Mouse (Mus musculus): ENCODE results near the gene C730034F03Rik. TPM values are rescaled to one million over a fixed set of nuclear protein-coding genes. Genes with fewer than 3 reads are reported as not detected.

Gene C730034F03Rik
- polyA plus RNA-seq, 1 experiment from 2014 or later, result 2.9 TPM

- ATAC-seq (ENCODE audit: insufficient number of reproducible peaks, low FRiP score), result no peak
Measured at GRCm38 (mm10) chr15:89432946-89433345, 3.6 kb downstream of the C730034F03Rik start.

GRCm38 (mm10) chr15:89434136-89434535 lies 4.7 kb downstream of the C730034F03Rik start:
- H3K36me3 ChIP-seq, result no peaks in the 10 kb centered on the region
- 68% methylated on average over 3 of the region's 3 CpGs for WGBS
- no peak overlapping the region for H3K4me2 ChIP-seq
- H3K27ac ChIP-seq (ENCODE audit: poor library complexity, severe bottlenecking), result no peak overlapping the region
- no peaks in the 10 kb centered on the region for H3K27me3 ChIP-seq (replicated peaks)
- ATAC-seq (ENCODE audit: insufficient number of reproducible peaks, low FRiP score), result no peak
- no peak overlapping the region for H3K9ac ChIP-seq
- no peak overlapping the region for H3K4me3 ChIP-seq
- H3K4me1 ChIP-seq (replicated peaks), result peaks cover 5% of the 10 kb centered on the region; the same call in 1 of the 2 replicates
- H3K9me3 ChIP-seq (replicated peaks), result no peaks in the 10 kb centered on the region

More at GRCm38 (mm10) chr15:89432946-89433345, 3.6 kb downstream of the C730034F03Rik start:
- Histone ChIP-seq H3K27ac (ENCODE audit: poor library complexity, severe bottlenecking) (no peak overlapping the region), H3K4me3 (no peak overlapping the region), H3K9ac (no peak overlapping the region), H3K36me3 (peaks cover 4% of the 10 kb centered on the region), H3K27me3 (replicated peaks) (no peaks in the 10 kb centered on the region), H3K4me2 (no peak overlapping the region), H3K9me3 (replicated peaks) (no peaks in the 10 kb centered on the region), H3K4me1 (replicated peaks) (peaks cover 15% of the 10 kb centered on the region)
- 75% methylated on average over 4 of the region's 4 CpGs for WGBS

GRCm38 (mm10) chr15:89435878-89436277 lies 6.5 kb downstream of the C730034F03Rik start:
- WGBS, result 81% methylated on average over 5 of the region's 5 CpGs
- Histone ChIP-seq H3K4me1 (replicated peaks) (peaks cover 3% of the 10 kb centered on the region; the same call in 1 of the 2 replicates), H3K4me2 (no peak overlapping the region), H3K27me3 (replicated peaks) (no peaks in the 10 kb centered on the region), H3K9ac (no peak overlapping the region), H3K36me3 (no peaks in the 10 kb centered on the region), H3K9me3 (replicated peaks) (no peaks in the 10 kb centered on the region), H3K4me3 (no peak overlapping the region), H3K27ac (ENCODE audit: poor library complexity, severe bottlenecking) (no peak overlapping the region)
- ATAC-seq (ENCODE audit: insufficient number of reproducible peaks, low FRiP score), result no peak

GRCm38 (mm10) chr15:89442486-89443070 lies 13.2 kb downstream of the C730034F03Rik start:
- H3K9me3 ChIP-seq (replicated peaks), result no peaks in the 10 kb centered on the region
- no peak overlapping the region for H3K4me2 ChIP-seq
- H3K36me3 ChIP-seq, result no peaks in the 10 kb centered on the region
- no peaks in the 10 kb centered on the region for H3K27me3 ChIP-seq (replicated peaks)
- ATAC-seq (ENCODE audit: insufficient number of reproducible peaks, low FRiP score), result no peak
- 36% methylated on average over 8 of the region's 8 CpGs for WGBS
- H3K4me1 ChIP-seq (replicated peaks), result 0 out of 2 replicates have a peak, but pooled peaks cover 5% of the 10 kb centered on the region
- H3K27ac ChIP-seq (ENCODE audit: poor library complexity, severe bottlenecking), result no peak overlapping the region
- H3K4me3 ChIP-seq, result no peak overlapping the region
- no peak overlapping the region for H3K9ac ChIP-seq

GRCm38 (mm10) chr15:89452906-89453864 lies 23.8 kb downstream of the C730034F03Rik start:
- Histone ChIP-seq H3K9me3 (replicated peaks) (no peaks in the 10 kb centered on the region), H3K4me3 (peak overlapping the region; percentile 52), H3K4me2 (peak overlapping the region; percentile 91), H3K9ac (no peak overlapping the region), H3K27me3 (replicated peaks) (peaks cover 84% of the 10 kb centered on the region), H3K4me1 (replicated peaks) (peaks cover 12% of the 10 kb centered on the region; the same call in 1 of the 2 replicates), H3K36me3 (no peaks in the 10 kb centered on the region), H3K27ac (ENCODE audit: poor library complexity, severe bottlenecking) (no peak overlapping the region)
- ATAC-seq (ENCODE audit: insufficient number of reproducible peaks, low FRiP score), result peak; percentile 27; the same call in 1 of the 2 replicates
- 4% methylated on average over 24 of the region's 24 CpGs for WGBS

GRCm38 (mm10) chr15:89453865-89454478 lies 24.6 kb downstream of the C730034F03Rik start, which contains the start of gene Mapk8ip2:
Gene Mapk8ip2, plus strand, starts transcription at chr15:89453913.
- H3K9ac ChIP-seq, result peak within 1 kb of the TSS; percentile 42; the same call in 1 of the 2 replicates
- under 1% methylated on average over 53 of the region's 53 CpGs for WGBS
- H3K36me3 ChIP-seq, result no peaks in the 10 kb centered on the region
- H3K9me3 ChIP-seq (replicated peaks), result no peaks in the 10 kb centered on the region
- H3K4me3 ChIP-seq, result peak within 1 kb of the TSS; percentile 52
- H3K27me3 ChIP-seq (replicated peaks), result peaks cover 87% of the 10 kb centered on the region
- peak within 1 kb of the TSS; percentile 91 for H3K4me2 ChIP-seq
- peak; percentile 44; the same call in 1 of the 2 replicates for ATAC-seq (ENCODE audit: insufficient number of reproducible peaks, low FRiP score)
- H3K27ac ChIP-seq (ENCODE audit: poor library complexity, severe bottlenecking), result no peak within 1 kb of the TSS
- H3K4me1 ChIP-seq (replicated peaks), result peaks cover 12% of the 10 kb centered on the region; the same call in 1 of the 2 replicates

GRCm38 (mm10) chr15:89454857-89455256 lies 25.5 kb downstream of the C730034F03Rik start:
- Histone ChIP-seq H3K4me2 (0 out of 2 replicates have a peak overlapping the region, but pooled peaks have one; percentile 91), H3K27ac (ENCODE audit: poor library complexity, severe bottlenecking) (no peak overlapping the region), H3K36me3 (no peaks in the 10 kb centered on the region), H3K4me1 (replicated peaks) (peaks cover 12% of the 10 kb centered on the region; the same call in 1 of the 2 replicates), H3K4me3 (no peak overlapping the region), H3K27me3 (replicated peaks) (peaks cover 87% of the 10 kb centered on the region), H3K9ac (no peak overlapping the region), H3K9me3 (replicated peaks) (no peaks in the 10 kb centered on the region)
- WGBS, result 20% methylated on average over 4 of the region's 6 CpGs
- ATAC-seq (ENCODE audit: insufficient number of reproducible peaks, low FRiP score), result no peak

GRCm38 (mm10) chr15:89455642-89456041 lies 26.3 kb downstream of the C730034F03Rik start:
- Histone ChIP-seq H3K27ac (ENCODE audit: poor library complexity, severe bottlenecking) (no peak overlapping the region), H3K4me1 (replicated peaks) (peaks cover 12% of the 10 kb centered on the region; the same call in 1 of the 2 replicates), H3K4me3 (no peak overlapping the region), H3K9ac (no peak overlapping the region), H3K9me3 (replicated peaks) (no peaks in the 10 kb centered on the region), H3K36me3 (no peaks in the 10 kb centered on the region), H3K27me3 (replicated peaks) (peaks cover 87% of the 10 kb centered on the region), H3K4me2 (no peak overlapping the region)
- WGBS, result 65% methylated on average over 6 of the region's 6 CpGs
- ATAC-seq (ENCODE audit: insufficient number of reproducible peaks, low FRiP score), result no peak

GRCm38 (mm10) chr15:89458942-89459341 lies 29.6 kb downstream of the C730034F03Rik start:
- peaks cover 69% of the 10 kb centered on the region for H3K27me3 ChIP-seq (replicated peaks)
- H3K4me3 ChIP-seq, result no peak overlapping the region
- no peak overlapping the region for H3K9ac ChIP-seq
- no peak overlapping the region for H3K4me2 ChIP-seq
- H3K27ac ChIP-seq (ENCODE audit: poor library complexity, severe bottlenecking), result no peak overlapping the region
- peaks cover 7% of the 10 kb centered on the region; the same call in 1 of the 2 replicates for H3K4me1 ChIP-seq (replicated peaks)
- H3K36me3 ChIP-seq, result no peaks in the 10 kb centered on the region
- 86% methylated on average over 15 of the region's 15 CpGs for WGBS
- H3K9me3 ChIP-seq (replicated peaks), result no peaks in the 10 kb centered on the region
- ATAC-seq (ENCODE audit: insufficient number of reproducible peaks, low FRiP score), result no peak

GRCm38 (mm10) chr15:89459821-89460220 lies 30.4 kb downstream of the C730034F03Rik start:
- H3K9ac ChIP-seq, result no peak overlapping the region
- H3K36me3 ChIP-seq, result no peaks in the 10 kb centered on the region
- 71% methylated on average over 7 of the region's 7 CpGs for WGBS
- no peaks in the 10 kb centered on the region for H3K9me3 ChIP-seq (replicated peaks)
- H3K4me1 ChIP-seq (replicated peaks), result no peaks in the 10 kb centered on the region
- no peak overlapping the region for H3K27ac ChIP-seq (ENCODE audit: poor library complexity, severe bottlenecking)
- H3K4me3 ChIP-seq, result no peak overlapping the region
- no peak for ATAC-seq (ENCODE audit: insufficient number of reproducible peaks, low FRiP score)
- H3K27me3 ChIP-seq (replicated peaks), result peaks cover 61% of the 10 kb centered on the region
- H3K4me2 ChIP-seq, result no peak overlapping the region
